Mouse (Mus musculus): Measurements from ENCODE around the gene Mup4.
"Not testable (repeated sequence)": the region's sequence is repeated elsewhere in the genome, so short reads cannot be mapped to it uniquely, and the experiment has no call there.

The Mup4 gene

GRCm38 (mm10) chr4:59960610-59961009, at the start of gene Mup4:
Gene Mup4, minus strand, starts transcription at chr4:59960710.
- in situ Hi-C loops (cut with MboI, MseI): no loop called here

- in situ Hi-C loops (cut with MboI, MseI): not testable (repeated sequence)
These were observed 37.4 kb upstream of the Mup4 start for GRCm38 (mm10) chr4:59997894-59998293.

- in situ Hi-C loops (cut with MboI, MseI): no loop called here
These were observed 3.2 kb upstream of the Mup4 start, which contains the start of gene Mup6 for GRCm38 (mm10) chr4:59963405-59964344. Gene Mup6, plus strand, starts transcription at chr4:59964294.

GRCm38 (mm10) chr4:59937543-59937942, 23.0 kb downstream of the Mup4 start:
- in situ Hi-C loops (cut with MboI, MseI): no loop called here

GRCm38 (mm10) chr4:59932505-59933281, 27.8 kb downstream of the Mup4 start:
- in situ Hi-C loops (cut with MboI, MseI): no loop called here

GRCm38 (mm10) chr4:59928347-59928746, 32.2 kb downstream of the Mup4 start:
- in situ Hi-C loops (cut with MboI, MseI): no loop called here

- in situ Hi-C loops (cut with MboI, MseI): no loop called here
These were observed 32.8 kb downstream of the Mup4 start for GRCm38 (mm10) chr4:59927666-59928065.

GRCm38 (mm10) chr4:59925082-59925481, 35.4 kb downstream of the Mup4 start:
- in situ Hi-C loops (cut with MboI, MseI): no loop called here

GRCm38 (mm10) chr4:59917966-59918365, 42.5 kb downstream of the Mup4 start:
- in situ Hi-C loops (cut with MboI, MseI): no loop called here

GRCm38 (mm10) chr4:59914608-59915403, 45.7 kb downstream of the Mup4 start, which contains the start of gene Slc46a2:
Gene Slc46a2, minus strand, starts transcription at chr4:59915056.
- in situ Hi-C loops (cut with MboI, MseI): no loop called here

GRCm38 (mm10) chr4:59908785-59909184, 51.7 kb downstream of the Mup4 start:
- in situ Hi-C loops (cut with MboI, MseI): no loop called here

- in situ Hi-C loops (cut with MboI, MseI): no loop called here
These were observed 52.8 kb downstream of the Mup4 start for GRCm38 (mm10) chr4:59907657-59908230.

- in situ Hi-C loops (cut with MboI, MseI): no loop called here
These were observed 53.4 kb downstream of the Mup4 start for GRCm38 (mm10) chr4:59907092-59907491.

Data from T-helper 1 cell (primary cell).